Mouse (Mus musculus) heart, postnatal 14 days (tissue): ENCODE measurements at regions not wholly inside any gene's neighbourhood (a gene's known extent, or its start where the extent isn't known, plus 50 kb on each side); places are given as distances from the start of the nearest gene placed in this dataset.

Experiments used
- DNase-seq, 2 experiments: peaks; one replicate each; pipeline ENCODE4 v3.0.0; 2021 to 2022
- intact Hi-C: fragments of 180-260 bp; cut with DNase I; formaldehyde crosslinking; loops from one replicate; pipeline ENCODE4 v1.15.1; 2025

DNA sequence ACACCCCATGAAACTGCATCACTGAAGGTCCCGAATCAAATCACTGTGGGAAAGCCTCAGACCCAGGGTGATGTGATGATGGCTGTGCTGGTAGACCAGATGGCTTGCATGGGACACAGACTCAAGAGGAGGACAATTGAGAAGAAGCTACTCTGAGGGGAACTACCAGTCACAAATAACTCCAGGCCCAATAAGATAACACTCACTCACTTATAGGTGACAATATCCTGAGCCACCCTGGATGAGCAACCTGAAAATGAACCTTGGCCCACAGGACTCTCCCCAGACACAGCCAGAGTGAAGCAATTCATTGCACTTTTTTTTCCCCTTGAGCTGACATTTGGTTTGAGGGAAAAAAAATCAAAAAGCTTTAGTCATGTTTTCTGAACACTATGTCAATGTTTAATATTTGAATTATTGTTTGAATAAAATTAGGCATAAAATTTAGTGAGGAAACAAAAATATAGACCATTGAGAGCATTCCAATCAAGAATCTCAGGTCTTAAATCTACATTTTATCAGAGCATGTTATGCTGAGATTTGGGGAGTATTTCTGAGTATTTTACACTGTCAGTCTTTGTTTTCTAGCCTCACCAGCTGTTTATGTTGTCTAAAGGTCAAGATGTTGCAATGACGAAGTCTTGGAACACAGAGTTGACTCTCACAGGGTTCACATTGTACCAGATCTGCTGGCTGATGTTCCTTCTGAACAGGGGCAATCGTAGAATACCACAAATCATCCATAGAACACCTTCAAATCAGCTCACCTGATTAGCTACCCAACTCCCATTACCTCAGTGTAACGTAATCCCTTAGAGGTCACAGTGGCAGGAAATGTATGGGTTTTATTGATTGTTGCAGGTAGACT is 67.9 kb upstream of the Gm6993 start:
- intact Hi-C loops = no loop called here

GRCm38 (mm10) chr12:31173512-31173911 is 67.1 kb upstream of the Gm6993 start:
- no peak for DNase-seq
- intact Hi-C loops = no loop called here

More for the DNA sequence above, 67.9 kb upstream of the Gm6993 start:
- DNase-seq = no peak

DNA sequence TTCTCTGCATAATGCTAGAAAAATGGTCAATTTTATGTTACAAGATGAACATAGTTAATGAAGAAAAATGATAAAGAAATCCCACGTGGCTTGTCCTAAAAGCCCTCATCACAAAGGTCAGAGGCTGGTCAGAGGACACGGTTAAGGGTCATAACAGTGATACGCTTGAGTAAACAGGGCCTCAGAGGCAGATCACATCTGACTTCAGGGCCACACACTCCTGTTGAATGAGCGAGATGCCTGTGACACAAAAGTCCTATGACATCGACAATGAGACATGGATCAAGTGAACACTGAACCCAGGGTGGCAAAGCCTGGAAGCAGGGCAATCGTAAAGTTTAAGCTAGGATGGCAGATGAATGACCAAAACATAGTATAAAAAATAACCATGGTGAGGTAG is 61.0 kb upstream of the Gm6993 start:
- DNase-seq = no peak
- intact Hi-C loops = no loop called here

DNA sequence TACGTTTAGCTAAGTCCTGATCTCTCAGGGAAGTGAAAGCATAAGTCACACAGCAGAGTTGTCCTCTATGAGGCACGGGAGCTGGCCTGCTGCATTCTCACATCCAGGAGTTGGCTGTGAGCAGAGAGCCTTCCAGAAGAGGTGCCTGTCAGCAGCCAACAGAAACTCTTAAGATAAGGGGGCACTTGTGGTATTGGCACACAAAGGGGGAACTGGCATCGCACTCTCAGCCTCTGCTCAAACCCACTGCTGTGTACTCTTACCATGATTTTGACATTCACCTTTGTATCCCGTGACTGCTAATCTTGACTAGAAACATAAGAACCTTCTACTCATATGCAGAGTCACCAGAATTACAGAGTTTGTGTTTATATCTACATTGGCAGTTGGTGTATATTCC is 56.9 kb upstream of the Gm6993 start:
- DNase-seq = peak; percentile 35 to 70

DNA sequence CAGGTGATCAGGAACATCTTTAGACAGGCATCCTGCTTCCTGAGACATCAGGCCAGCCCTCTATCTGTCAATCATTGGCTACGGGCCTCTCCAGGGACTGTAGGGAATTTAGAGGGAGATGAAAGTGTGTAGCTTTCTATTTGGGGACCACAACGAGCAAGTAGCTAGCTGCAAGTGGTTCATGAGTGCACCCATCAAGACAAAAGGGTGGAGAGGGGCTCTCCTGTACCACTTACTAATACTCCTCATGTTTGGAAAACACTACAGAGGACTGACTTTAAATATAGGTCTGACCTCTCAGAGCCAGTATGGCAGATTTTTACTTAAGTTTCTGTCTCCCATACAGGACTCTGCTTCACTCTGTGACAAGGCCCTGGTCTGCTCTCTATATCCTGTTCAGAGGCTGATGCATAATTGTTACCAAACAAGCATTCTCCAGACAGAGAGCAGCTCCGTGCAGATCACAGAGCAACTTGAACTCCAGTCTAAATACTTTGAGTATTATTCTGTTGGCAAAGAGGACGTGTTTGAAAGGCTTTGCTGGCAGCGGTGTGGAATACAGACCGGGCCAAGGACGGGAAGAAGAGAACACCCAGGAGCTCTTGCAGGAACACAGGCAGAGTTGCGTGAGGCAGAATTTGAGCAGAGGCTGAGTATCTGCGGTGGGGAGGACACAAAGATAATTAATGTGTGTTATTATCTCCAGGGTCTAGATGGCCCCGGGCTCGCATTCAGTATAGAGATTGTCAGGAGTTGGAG is 56.2 kb upstream of the Gm6993 start:
- peak; percentile 63 to 73 for DNase-seq
- intact Hi-C loops = no loop called here

More for the DNA sequence above, 56.9 kb upstream of the Gm6993 start:
- intact Hi-C loops = no loop called here

- intact Hi-C loops = no loop called here
- peak in 1 of 2 experiments; percentile 31 for DNase-seq
Observed at GRCm38 (mm10) chr12:31185177-31185932, 55.2 kb upstream of the Gm6993 start.

DNA sequence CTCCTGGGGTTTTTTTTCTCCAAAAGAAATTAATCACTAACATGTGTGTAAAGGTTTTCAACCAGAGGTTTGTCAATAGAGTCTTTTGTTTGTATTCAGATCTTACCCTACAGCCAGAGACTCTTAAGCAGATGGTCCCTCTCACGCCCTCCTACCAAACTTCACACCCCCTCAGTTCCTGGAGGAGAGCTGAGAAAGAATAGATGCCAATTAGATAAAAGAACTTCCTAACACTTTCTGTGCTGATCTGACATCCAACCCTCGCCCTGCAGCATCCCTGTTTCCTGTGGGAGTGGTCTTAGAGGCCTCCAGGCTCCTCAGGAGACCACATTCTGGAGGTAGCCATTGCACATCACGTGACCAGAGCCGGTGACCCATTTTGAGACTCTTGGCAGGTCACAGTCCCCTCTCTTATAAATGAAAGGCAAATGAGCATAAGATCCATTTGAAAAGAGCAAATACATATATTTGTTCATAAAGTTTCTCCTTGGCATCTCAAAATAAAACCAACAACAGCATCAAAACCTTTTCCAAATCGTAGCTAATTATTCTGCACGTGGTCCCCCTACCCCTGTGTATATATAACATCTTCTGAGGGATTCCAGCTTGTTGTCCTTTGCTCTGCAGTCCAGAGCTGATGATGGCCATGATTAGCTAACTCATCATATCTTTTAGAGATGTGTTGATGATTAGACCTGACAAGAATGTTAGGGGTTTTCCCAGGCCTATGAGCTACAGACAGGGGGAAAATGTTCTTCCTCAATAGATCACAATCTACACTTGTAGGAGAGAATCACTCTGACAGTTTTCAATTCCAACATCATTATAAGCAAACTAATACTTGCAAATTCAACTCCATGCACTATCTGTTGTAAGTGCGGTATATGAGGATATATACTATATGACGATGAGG is 54.4 kb upstream of the Gm6993 start:
- DNase-seq = no peak
- intact Hi-C loops = no loop called here

DNA sequence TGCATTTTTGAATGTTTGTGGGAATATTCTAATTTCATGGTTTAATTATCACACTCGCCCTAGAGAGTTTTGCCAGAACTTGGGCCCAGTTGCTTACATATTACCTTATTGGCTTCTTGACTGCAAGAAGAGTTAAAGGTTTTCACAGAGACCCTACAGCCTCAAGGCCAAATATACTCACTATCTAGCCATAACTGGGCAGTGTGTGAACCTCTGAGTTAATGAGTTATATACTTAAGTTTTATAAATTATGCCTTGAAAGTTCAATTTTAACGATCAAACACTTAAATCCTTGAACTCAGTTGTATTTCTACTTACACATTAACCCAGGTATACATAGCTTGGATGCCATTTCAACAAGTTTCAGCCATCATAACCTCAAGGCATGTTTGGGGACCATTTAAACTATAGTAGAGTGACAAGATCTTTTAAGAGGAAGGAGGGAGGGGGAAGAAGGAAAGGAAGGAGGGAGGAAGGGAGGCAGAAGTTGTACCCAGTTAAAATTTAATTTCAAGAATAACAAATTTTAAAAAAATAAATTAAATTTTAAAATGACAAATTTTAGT is 52.5 kb upstream of the Gm6993 start:
- DNase-seq = no peak
- intact Hi-C loops = no loop called here

- intact Hi-C loops = no loop called here
- DNase-seq = no peak
Observed at GRCm38 (mm10) chr12:31190265-31190664, 50.3 kb upstream of the Gm6993 start.
